Mouse (Mus musculus) cerebellum, adult 18-20 months (tissue): ENCODE measurements around the gene Pi4ka.
A peak's percentile ranks its signal among the peaks of the same experiment; 100 is the strongest.

Experiments
- DNase-seq, 2 experiments: peaks; one replicate each; pipeline ENCODE4 v3.0.0; 2021

Gene Pi4ka

DNA sequence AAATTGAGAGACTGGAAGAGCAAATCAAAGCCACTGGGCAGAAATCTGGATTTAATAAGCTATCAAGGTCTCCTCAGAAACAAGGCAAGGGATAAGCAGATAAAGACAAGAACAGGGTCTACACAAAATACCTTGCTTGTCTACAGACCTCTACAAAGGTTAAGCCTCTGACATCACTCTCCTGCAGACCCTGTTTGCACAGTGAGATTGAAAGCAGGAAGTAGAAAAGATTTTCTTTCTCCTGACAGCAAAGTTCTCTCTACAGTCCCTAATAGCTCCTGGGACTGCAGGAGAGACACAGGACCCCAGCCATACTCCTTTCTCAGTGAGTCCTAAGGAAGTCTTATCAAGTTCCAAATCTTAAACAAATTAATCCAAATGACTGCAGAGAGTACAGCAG, 71.5 kb downstream of the Pi4ka start:
- no peak for DNase-seq

DNA sequence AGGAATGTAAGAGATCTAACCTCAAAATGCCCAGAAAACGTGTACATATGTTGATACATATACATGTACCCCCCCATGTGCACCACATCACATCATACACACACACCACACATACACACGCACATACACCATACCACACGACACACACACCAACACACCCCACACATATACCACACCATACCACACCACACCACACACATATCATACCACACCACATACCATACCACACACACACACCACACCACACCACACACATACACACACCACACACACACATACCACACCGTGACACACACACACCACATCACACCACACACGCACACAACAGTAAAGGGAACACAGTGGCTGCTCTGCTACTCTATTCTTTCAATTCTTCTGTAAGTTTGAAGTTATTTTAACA, 74.3 kb downstream of the Pi4ka start:
- DNase-seq = no peak

DNA sequence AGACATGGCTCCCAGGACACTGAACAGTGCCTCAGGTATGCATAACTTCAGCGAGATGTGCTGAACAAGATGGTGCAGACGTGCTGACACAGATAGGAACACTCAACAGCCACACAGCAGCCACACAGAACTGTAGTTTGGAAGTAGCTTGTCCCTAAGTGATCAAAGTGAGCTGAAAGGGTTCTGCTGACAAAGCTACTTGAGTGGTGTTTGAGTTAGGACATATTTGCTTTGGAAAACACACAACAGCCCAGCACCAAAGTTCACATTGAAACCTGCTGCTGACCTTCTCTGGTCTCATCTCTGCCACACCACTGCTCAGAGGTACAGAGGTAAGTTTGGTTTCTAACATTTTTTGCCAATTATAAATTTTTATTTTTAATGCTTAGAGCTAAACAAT, 75.0 kb downstream of the Pi4ka start, which contains the start of gene Serpind1:
Gene Serpind1, plus strand, starts transcription at position 256 of the 400 bp plus-strand sequence.
- no peak for DNase-seq

DNA sequence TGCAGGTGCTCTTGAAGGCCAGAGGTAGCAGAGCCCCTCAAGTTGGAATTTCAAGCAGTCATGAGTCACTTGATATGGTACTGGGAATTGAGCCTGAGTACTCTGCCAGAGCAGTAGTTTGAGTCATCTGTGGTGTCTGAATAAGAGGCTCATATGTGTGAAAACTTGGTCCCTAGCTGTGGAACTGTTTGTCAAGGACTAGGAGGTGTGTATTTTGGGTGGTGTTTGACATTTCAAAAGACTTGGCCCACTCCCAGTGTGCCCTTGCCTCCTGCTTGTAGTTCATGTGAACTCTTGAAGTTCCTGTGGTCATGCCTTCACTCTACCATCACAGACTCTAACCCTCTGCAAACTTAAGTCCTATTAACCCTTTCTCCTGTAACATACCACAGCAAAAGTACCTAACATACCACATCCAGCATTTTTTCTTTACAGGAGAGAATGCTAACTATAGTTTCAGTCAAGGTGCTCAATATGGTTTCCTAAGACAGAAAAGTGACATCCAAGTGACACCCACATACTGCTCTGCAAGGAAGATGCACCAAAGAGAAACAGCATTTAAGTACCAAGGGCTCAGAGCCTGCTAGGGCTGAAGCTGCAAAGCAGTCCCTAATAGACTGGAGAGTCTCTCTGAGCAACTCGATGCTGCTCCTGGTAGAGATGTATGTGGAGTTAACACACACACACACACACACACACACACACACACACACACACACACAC, 76.1 kb downstream of the Pi4ka start:
- no peak for DNase-seq

DNA sequence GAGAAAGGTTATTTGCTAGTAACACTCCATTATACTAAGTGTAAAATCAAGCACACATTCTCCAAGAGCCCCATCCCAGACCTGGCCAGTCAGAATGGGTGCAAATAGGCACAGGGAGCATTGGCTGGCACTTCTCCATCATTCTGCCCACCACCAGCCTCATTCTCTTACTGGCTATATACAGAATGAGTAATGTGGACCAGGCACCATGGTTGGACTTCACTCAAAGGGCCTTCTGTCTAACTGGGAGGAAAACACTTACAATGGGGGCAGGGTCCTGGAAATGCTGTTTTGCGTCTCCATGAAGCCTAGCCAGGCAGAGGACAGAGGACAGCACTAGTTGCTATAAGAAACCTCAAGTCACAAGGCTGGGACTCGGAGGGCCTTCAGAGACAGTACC, 80.0 kb downstream of the Pi4ka start:
- no peak for DNase-seq

DNA sequence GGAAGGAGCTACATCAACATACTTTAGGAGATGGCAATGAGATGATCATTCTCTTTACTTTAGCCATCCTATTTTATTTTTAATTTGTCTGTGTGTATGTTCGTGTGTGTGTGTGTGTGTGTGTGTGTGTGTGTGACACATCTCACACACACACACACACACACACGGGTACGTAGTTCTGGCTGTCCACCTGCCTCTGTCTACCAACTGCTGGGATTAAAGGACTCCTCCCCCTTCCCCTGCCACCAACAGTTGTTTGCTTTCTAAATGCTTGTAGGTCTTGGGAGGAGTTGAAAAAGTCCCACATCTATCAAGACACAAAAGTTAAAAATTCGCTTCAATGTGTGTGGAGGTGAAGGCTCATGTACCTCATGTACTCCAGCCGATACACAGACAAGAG, 81.4 kb downstream of the Pi4ka start:
- no peak for DNase-seq

DNA sequence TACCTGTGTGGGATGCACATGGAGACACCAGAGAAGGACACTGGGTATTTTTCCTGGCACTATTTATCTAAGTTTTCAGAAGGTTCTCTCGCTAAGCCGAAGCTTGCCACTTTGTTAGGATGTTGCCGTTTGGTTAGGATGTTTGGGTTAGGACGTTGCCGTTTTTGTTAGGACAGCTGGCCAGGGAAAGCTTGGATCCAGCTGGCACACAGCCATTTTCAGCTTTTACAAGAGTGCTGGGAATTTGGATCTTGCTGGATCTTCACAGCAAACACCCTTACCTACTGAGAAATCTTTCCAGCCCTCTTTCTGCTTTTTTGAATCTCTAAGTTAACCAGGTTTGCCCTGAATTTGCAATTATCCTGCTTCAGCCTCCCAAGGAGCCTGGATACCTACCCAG, 84.6 kb downstream of the Pi4ka start:
- peak in 1 of 2 experiments; percentile 14 for DNase-seq

DNA sequence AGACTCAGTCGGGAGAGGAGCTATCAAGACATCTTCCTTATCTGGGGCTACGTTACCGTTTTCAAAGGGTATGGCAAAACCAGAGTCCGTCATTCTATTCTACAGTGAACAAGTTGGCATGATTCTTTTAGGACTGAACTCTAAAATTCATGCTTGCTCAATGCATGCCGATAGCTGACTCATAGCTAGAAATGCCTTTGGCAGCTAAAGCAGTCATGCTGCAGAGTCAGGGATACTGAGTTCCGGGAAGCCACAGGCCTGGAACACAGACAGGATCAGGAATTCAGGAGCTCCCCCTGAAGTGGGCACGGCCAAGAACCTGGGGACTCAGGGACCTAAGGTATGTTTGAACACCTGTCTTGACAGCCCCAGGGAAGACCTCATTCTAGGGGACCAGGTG, 89.6 kb downstream of the Pi4ka start:
- DNase-seq = no peak

DNA sequence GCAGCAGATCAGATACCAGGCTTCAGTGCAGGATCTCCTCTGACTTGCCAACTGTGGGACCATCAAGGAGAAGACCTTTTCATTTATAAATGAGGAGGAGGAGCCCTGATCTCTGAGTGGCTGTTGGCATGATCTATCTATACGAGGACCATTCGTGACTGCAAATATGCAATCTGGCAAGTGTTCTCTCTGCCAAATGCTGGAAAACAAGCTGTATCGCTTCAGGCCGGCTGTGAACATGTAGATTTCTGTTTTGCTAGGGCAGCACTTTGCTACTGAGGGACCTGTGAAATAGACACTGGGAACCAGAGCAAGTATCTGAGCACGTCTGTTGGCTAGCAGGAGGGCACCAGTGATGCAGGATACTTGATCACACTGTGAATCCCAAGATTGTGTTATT, 93.6 kb downstream of the Pi4ka start:
- no peak for DNase-seq

DNA sequence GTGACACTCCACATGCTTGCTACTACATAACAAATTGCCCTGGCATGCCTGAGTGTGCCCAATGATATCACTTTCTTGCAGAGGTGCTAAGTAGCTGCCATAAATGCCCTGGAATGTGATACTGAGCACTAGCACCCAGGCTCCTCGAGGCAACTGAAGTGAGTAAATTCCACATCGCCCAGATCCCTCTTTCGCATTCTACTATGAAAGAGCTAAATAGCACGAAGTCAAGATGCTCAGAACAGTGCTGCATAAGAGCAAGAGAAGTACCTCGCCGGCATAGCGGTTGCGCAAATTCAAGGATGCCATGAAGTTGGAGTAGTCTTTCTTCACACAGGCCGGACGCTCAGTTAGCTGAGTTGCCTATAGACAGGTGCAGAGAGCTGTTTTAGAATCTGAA, 97.1 kb downstream of the Pi4ka start:
- DNase-seq = no peak

DNA sequence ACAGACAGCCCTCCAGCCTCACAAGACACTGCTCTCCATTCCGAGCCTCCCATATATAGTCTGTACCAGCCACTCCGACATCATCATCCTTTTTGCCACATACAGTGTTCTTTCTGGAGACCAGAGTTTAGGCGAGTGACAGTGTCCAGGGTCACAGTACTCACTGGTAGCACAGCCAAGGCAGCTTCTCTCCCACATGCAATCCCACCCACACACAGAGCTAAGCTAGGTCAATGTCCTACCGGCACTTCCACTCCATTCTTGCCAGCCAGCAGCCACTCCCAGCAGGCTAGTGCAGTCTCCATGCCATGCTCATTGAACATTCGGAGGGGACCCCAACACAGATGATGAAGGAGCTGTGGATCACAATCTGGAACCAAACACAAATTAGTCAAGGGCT, 98.7 kb downstream of the Pi4ka start:
- DNase-seq = no peak

DNA sequence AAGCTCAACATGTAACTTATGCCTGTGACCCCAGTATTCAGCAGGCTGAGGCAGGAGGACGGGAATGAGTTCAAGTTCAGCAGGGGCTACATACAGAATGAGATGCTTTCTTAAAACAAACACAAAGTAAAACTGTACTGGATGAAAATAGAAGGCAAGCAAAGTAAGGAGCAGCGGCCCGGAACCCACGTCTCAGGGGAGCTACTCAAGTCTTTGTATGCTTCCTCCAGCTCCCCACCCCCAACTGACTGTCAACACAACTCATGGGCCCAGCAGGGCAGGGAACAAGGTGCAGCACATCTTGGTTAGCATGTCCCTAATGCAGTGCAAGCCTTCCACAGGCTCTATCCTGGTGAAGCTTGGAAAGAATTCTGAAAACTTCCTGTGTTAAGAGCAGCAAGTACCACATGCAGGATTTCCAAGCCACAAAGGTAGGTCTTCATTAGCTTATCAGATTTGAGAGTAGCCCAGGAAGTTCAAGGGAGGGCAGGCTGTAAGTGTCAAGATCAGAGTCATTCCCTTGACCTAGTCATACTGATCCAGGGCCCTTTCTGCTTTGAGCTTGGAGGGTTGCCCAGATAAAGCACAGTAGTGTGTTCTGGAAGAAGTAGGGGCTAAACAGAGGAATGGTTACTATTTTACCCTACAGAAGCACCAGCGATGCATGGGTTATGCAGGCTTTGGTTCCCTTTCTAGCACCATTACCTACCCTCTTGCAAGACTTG, 102.4 kb downstream of the Pi4ka start:
- DNase-seq = no peak

DNA sequence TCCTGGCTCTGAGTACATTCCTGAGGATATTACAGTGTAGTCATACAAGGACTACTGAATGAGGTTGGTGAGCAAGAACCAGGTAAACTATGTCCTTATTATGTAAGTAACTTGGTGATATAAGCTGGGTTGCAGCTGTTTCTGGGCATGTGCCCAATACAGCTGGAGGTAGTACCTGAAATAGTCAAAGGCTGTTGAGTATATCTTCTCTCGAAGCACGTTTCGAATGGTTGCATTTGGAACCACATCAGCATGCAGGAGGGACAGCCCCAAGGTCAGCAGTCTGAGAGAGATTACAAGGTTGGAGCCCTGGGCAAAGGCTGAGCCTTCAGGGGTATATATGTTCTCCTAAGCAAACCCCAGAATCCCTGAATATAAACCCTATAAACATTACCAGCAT, 105.3 kb downstream of the Pi4ka start:
- no peak for DNase-seq

DNA sequence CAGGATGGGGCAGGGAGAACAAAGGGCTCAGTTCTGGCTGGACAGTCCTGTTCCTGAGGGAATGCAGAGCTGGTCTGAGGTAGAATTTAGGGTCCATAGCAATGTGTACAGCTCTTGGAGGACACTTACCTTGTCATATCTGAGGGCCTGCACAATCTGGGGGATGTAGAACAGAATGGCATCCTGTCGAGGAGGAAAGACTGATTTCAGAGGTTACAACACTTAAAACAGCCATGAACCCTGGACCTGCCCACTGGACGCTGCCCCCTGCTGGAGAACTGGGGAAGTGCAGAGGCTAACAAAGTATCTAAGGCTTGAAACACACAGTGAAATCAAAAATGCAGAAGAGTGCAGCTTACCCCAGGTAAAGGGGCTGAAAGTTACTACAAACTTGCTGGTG, 113.4 kb downstream of the Pi4ka start:
- DNase-seq = peak; percentile 68 to 80

DNA sequence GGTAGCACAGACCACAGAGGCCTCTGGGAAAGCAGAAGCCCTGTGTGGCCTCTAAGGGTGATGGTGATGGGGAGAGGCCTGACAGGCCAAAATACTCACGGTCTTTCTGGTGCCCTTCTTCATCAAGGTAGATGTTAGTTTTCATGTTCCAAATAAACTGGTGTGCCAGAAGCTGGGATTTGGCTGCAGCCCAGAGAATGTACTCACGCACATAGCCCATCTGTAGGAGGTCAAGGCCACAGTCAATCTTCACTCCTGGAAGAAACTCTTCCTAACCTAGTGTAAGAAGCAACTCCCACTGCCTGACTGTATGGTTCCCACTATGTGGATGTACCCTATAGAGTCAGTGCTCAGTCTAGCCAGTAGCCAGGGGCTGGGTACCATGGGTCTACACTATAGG, 115.1 kb downstream of the Pi4ka start:
- DNase-seq = no peak

DNA sequence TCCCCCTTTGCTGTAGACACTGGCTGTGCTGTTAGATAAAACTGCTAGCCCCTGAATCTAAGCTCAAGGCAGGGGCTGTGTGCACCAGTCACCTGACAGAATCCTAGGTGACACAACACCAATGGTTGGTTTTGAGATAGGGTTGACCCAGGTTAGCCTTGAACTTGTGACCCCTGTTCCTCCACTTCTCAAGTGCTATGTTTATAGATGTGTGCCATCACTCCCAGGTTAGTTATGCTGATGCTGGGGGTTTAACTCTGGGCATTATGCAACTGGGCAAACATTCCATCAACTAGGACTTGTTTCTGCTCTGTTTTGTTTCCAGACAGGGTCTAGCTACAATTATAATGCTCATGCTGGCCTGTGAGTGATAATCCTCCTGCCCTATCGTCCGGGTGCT, 119.0 kb downstream of the Pi4ka start:
- no peak for DNase-seq

DNA sequence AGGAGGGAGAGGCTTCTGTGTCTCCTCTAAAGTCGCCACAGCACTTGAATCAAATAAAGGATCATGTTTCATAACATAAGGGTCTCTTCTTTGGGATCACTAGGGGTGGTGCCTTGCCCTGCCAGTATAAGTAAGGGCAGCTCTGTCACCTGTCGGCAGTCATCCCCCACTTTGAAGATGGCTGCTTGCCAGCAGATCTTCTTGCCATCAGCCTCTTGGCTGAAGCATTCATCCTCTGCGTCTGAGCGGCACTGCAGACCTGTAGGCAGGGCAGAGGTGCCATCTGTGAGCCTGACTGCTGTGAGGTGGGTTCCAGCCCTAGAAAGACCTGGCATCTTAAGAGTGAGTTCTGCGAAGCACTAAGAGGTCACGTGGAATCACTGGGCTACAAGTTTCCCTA, 123.0 kb downstream of the Pi4ka start:
- peak; percentile 33 to 36 for DNase-seq

DNA sequence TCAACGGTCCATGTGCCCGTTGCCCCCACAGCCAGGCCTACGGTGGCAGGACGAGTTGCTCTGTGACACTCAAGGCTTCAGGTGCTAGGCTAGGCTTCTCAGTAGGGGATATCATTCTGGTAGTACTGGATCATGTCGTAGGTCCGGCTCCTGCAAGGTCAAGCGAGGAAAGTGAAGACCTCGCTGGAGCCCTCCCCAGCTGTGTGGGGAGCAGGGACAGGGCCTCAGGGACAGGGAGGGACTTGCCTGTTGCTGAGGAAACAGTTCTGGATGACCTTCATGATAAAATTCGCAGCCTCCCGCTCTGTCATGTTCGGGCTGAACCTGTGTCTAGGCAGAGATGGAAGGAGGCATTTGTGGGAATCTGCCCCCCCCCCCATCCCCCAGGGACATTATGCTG, 125.6 kb downstream of the Pi4ka start:
- no peak for DNase-seq

DNA sequence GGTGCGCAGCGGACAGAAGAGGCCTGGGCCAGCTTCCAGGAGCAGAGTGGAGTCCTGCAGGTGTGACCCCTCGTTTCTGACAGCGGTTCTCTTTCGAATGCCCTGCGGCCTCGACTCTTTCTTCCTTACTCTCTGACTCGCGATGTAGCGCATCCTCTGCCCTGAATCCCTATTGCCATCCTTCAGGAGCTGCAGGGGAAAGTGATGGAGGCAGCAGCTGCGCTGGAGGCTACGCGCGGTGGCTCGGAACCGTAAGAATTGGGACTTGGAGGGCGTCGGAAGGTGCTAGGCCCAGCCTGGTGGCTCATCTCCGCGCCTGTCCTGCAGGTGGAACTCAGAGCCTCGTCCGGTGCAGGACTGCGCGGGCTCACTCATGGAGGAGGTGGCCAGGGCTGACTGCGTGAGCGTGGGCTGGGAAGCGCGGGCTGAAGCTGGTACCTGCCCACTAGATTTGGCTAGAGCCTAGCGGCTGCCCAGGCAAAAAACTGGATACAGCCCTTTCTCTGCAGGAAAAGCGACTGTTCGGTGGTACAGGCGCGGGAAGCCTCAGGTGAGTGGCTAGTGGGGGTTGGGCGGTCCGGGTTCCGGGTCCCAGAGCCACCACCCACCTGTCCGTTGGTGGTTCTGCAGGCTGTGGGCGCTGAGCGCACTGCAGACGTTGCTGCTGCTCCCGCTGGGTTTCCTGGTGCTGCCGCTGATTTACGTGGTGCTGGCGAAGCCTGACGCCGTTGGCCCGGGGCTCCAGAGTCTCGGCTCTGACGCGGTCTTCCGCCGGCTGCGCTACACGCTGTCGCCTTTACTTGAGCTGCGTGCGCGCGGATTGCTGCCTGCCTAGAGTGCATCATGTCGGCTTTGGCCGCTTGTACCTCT, 128.5 kb downstream of the Pi4ka start:
- DNase-seq = peak; percentile 33 to 51

DNA sequence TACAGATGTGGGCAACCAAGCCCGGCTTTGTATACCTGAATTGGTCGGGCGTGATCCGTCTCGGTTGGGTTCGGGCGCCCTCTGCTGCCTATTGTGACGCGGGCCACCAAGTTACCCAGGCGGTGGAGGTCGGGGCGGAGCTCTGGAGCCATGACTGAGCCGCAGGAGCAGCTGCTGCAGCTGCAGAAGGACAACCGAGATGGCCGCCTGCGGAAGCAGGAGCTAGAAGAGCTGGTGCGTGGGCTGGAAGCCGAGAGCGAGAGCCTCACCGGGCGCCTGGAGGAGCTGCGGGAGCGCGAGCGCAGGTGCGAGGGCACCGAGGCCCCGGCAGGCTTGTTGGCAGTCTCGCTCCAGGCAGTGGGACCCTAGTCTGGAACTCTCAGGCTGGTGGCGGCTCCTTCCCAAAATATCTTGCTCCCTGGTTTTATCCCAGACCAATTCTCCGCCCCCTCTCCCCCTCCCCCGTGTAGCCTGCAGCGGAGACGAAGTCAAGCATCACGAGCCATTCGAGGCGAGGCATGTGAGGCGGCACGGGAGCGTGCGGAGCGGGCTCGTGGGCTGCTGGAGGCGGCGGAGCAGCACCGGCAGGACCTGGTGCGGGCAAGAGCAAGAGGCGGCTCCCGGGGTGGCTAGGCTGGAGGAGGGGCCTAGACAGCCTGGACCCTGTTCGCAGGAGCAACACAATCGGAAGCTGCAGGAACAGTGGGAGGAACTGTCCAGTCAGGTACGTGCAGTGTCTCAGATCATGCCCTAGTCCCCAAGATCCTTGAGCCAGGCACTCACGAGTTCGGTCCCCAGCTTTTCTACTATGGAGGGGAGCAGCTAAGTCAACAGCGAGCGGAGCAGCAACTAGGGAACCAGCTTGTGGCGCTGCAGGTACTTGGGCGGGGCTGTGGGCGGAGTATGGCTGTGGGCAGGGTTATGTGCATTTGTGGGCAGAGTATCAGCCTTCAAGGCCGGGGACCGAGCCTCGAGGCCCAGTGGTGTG, 129.7 kb downstream of the Pi4ka start:
- DNase-seq = peak; percentile 91 to 92

DNA sequence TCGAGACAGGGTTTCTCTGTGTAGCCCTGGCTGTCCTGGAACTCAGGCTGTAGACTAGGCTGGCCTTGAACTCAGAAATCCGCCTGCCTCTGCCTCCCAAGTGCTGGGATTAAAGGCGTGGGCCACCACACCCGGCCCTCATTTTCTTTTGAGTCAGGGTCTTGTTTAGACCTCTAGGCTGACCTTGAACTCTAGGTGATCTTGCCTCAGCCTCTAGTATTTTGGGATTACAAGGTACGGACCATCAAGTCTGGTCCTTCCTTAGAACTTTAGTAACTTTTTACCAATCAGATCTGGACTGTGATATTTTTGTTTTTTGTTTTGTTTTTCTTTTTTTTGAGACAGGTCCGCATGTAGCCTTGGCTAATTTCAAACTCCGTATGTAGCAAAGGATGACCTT, 130.4 kb downstream of the Pi4ka start, which contains the start of gene Tmem191c:
Gene Tmem191c, plus strand, starts transcription at position 357 of the 400 bp plus-strand sequence.
- no peak for DNase-seq

DNA sequence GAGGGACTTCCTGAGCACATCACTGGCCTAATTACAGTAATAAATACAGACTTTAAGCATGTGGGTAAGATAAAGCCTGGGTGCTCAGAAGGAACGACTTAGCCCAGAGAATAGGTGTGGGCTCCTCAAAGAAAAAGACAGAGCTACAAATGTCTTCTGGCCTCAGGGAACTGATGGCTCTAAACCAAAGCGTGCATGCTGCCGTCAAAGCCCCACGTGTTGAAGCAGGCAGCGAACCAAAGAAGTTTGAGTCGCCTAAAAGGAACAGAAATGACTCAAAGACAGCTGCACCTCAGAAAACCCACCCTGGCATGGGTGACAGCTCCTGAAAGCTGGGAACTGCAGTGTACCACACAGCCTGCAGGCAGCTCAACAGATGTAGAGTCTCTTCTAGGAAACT, 134.3 kb downstream of the Pi4ka start:
- no peak for DNase-seq
